In genomic region chr5:102126737-102127136, GRCm38 (mm10) we compare ENCODE assay signal across 8 mouse cellular contexts. TPM values are rescaled to one million over a fixed set of nuclear protein-coding genes. Genes with fewer than 3 reads are reported as not detected.
DNase-seq lines count a peak whose midpoint lies in the region; ATAC-seq lines count a peak whose summit lies in the region.
"Had no signal": no experiment of that assay in that cellular context is flagged by ENCODE, and none has a peak within 500 bp of the region (broad histone marks: within the 10 kb centered on the region; RNA-seq: fewer than 3 reads in every experiment).

No protein-coding gene starts in this region.

- H3K36me3 ChIP-seq in liver, embryonic 13.5 days = no peaks in the 10 kb centered on the region
- H3K36me3 ChIP-seq in splenic B cell, adult 2 months (ENCODE audit: control insufficient read depth, insufficient read depth, low read length, poor library complexity, severe bottlenecking) = no peaks in the 10 kb centered on the region

- no peak overlapping the region for H3K27ac ChIP-seq in liver, embryonic 13.5 days

- H3K4me3 ChIP-seq in liver, embryonic 13.5 days (replicated peaks) = no peak overlapping the region
- H3K4me3 ChIP-seq: megakaryocyte, embryonic 14.5 days had no signal

- no peaks in the 10 kb centered on the region for H3K9me3 ChIP-seq in liver, embryonic 13.5 days (replicated peaks)

- no peak overlapping the region for H3K4me2 ChIP-seq in liver, embryonic 13.5 days

- no peak overlapping the region for H3K9ac ChIP-seq in liver, embryonic 13.5 days

- DNase-seq in layer of hippocampus, adult 11-12 months (ENCODE audit: low spot score) = peak; percentile 58
- no peak for DNase-seq in layer of hippocampus, adult 9-10 months (ENCODE audit: low spot score)
- peak; percentile 74 for DNase-seq in R1 (ENCODE audit: low read depth, low spot score)
- DNase-seq in c-Kit-positive CD71-positive TER-119-positive erythroid progenitor cells, embryonic 14.5 days (ENCODE audit: low spot score) = peak; percentile 10
- peak; percentile 6 for DNase-seq in liver, embryonic 13.5 days
- peak; percentile 1 for DNase-seq in splenic B cell, adult 2 months (ENCODE audit: low read depth, low spot score)

- WGBS in liver, embryonic 13.5 days (ENCODE audit: insufficient replicate concordance) = 13% methylated on average over 3 of the region's 3 CpGs

- ATAC-seq in granulocyte monocyte progenitor cell, adult 5-6 weeks (replicated peaks; ENCODE audit: poor library complexity, severe bottlenecking) = peak; percentile 55
- ATAC-seq in liver, embryonic 13.5 days (ENCODE audit: low read depth) = no peak

- H3K4me1 ChIP-seq in liver, embryonic 13.5 days (replicated peaks) = no peaks in the 10 kb centered on the region
- H3K4me1 ChIP-seq: megakaryocyte, embryonic 14.5 days had no signal

- no peaks in the 10 kb centered on the region for H3K27me3 ChIP-seq in liver, embryonic 13.5 days
- H3K27me3 ChIP-seq in splenic B cell, adult 2 months (ENCODE audit: control insufficient read depth, insufficient read depth, low read length, poor library complexity, severe bottlenecking) = no peaks in the 10 kb centered on the region; the same call in 1 of the 2 replicates
- H3K27me3 ChIP-seq: megakaryocyte, embryonic 14.5 days had no signal

RNA-seq across cellular contexts. Expression of gene Wdfy3, which starts 57.0 kb away (rescaled TPM):
- total RNA-seq in granulocyte monocyte progenitor cell, adult 5-6 weeks (2014; fragmentation: Nextera tagmentation) = 11.2 and 15.5 TPM in 2 replicates
- total RNA-seq in granulocyte monocyte progenitor cell, adult 5-6 weeks (2017) = 5.0 and 6.2 TPM in 2 replicates
- 3.3 and 3.7 TPM in 2 replicates for polyA plus RNA-seq in liver, embryonic 13.5 days (2015; fragmentation: Nextera tagmentation; extraction: Ambion mirVana)
